Mouse (Mus musculus): ENCODE measurements around the gene Gnai3. TPM values are rescaled to one million over a fixed set of nuclear protein-coding genes. Genes with fewer than 3 reads are reported as not detected.
A peak's percentile ranks its signal among the peaks of the same experiment; 100 is the strongest.

Gnai3 gene
- total and polyA plus RNA-seq, 2 experiments: 19.0 to 89.5 TPM

- H3K27me3 ChIP-seq (ENCODE audit: control insufficient read depth, insufficient read depth, low read length): no peaks in the 10 kb centered on the region
- WGBS: 73% methylated on average over 20 of the region's 20 CpGs
- H3K27ac ChIP-seq (replicated peaks; ENCODE audit: insufficient read depth, low read depth, low read length): no peak overlapping the region
- H3K4me1 ChIP-seq (ENCODE audit: control insufficient read depth, insufficient read depth, low read length): peaks cover 5% of the 10 kb centered on the region
- no peak for TF ChIP-seq CTCF (IDR thresholded peaks at IDR 0.05; ENCODE audit: low read depth, low read length)
- no peak for TF ChIP-seq POLR2A (IDR thresholded peaks at IDR 0.05; ENCODE audit: extremely low read depth, insufficient read depth, low read length)
- no peak overlapping the region for H3K9ac ChIP-seq (ENCODE audit: low read depth, low read length)
- no peak overlapping the region for H3K4me3 ChIP-seq (ENCODE audit: insufficient read depth, low read depth, low read length)
- no peaks in the 10 kb centered on the region for H3K36me3 ChIP-seq (ENCODE audit: control insufficient read depth, insufficient read depth, low read length)
- H3K79me2 ChIP-seq (ENCODE audit: control insufficient read depth, insufficient read depth, low read length): no peaks in the 10 kb centered on the region
- DNase-seq (ENCODE audit: extremely low read depth, low read depth, low spot score): no peak
Measured at GRCm38 (mm10) chr3:108187111-108187795, 41.3 kb upstream of the Gnai3 start.

GRCm38 (mm10) chr3:108186098-108187047 is 40.4 kb upstream of the Gnai3 start, which contains the start of gene Amigo1:
Gene Amigo1 (plus strand): TSS chr3:108186335.
- no peak for TF ChIP-seq POLR2A (IDR thresholded peaks at IDR 0.05; ENCODE audit: extremely low read depth, insufficient read depth, low read length)
- no peak for TF ChIP-seq CTCF (IDR thresholded peaks at IDR 0.05; ENCODE audit: low read depth, low read length)
- Histone ChIP-seq H3K27ac (replicated peaks; ENCODE audit: insufficient read depth, low read depth, low read length) (no peak within 1 kb of the TSS), H3K4me3 (ENCODE audit: insufficient read depth, low read depth, low read length) (peak within 1 kb of the TSS; percentile 84), H3K79me2 (ENCODE audit: control insufficient read depth, insufficient read depth, low read length) (no peaks in the 10 kb centered on the region), H3K36me3 (ENCODE audit: control insufficient read depth, insufficient read depth, low read length) (no peaks in the 10 kb centered on the region), H3K27me3 (ENCODE audit: control insufficient read depth, insufficient read depth, low read length) (no peaks in the 10 kb centered on the region), H3K9ac (ENCODE audit: low read depth, low read length) (peak within 1 kb of the TSS; percentile 96), H3K4me1 (ENCODE audit: control insufficient read depth, insufficient read depth, low read length) (peaks cover 5% of the 10 kb centered on the region)
- DNase-seq (ENCODE audit: extremely low read depth, low read depth, low spot score): no peak
- 3% methylated on average over 95 of the region's 100 CpGs for WGBS

- peaks cover 5% of the 10 kb centered on the region for H3K4me1 ChIP-seq (ENCODE audit: control insufficient read depth, insufficient read depth, low read length)
- TF ChIP-seq POLR2A (IDR thresholded peaks at IDR 0.05; ENCODE audit: extremely low read depth, insufficient read depth, low read length) (no peak), CTCF (IDR thresholded peaks at IDR 0.05; ENCODE audit: low read depth, low read length) (no peak)
- peak overlapping the region; percentile 84 for H3K4me3 ChIP-seq (ENCODE audit: insufficient read depth, low read depth, low read length)
- H3K9ac ChIP-seq (ENCODE audit: low read depth, low read length): peak overlapping the region; percentile 71
- no peak for DNase-seq (ENCODE audit: extremely low read depth, low read depth, low spot score)
- H3K79me2 ChIP-seq (ENCODE audit: control insufficient read depth, insufficient read depth, low read length): no peaks in the 10 kb centered on the region
- H3K27me3 ChIP-seq (ENCODE audit: control insufficient read depth, insufficient read depth, low read length): no peaks in the 10 kb centered on the region
- no peaks in the 10 kb centered on the region for H3K36me3 ChIP-seq (ENCODE audit: control insufficient read depth, insufficient read depth, low read length)
- no peak overlapping the region for H3K27ac ChIP-seq (replicated peaks; ENCODE audit: insufficient read depth, low read depth, low read length)
- 8% methylated on average over 16 of the region's 16 CpGs for WGBS
Measured at GRCm38 (mm10) chr3:108185460-108186097, 39.6 kb upstream of the Gnai3 start.

- Histone ChIP-seq H3K9ac (ENCODE audit: low read depth, low read length) (no peak overlapping the region), H3K36me3 (ENCODE audit: control insufficient read depth, insufficient read depth, low read length) (no peaks in the 10 kb centered on the region), H3K79me2 (ENCODE audit: control insufficient read depth, insufficient read depth, low read length) (no peaks in the 10 kb centered on the region), H3K27me3 (ENCODE audit: control insufficient read depth, insufficient read depth, low read length) (no peaks in the 10 kb centered on the region), H3K4me3 (ENCODE audit: insufficient read depth, low read depth, low read length) (no peak overlapping the region), H3K4me1 (ENCODE audit: control insufficient read depth, insufficient read depth, low read length) (peaks cover 5% of the 10 kb centered on the region), H3K27ac (replicated peaks; ENCODE audit: insufficient read depth, low read depth, low read length) (no peak overlapping the region)
- TF ChIP-seq CTCF (IDR thresholded peaks at IDR 0.05; ENCODE audit: low read depth, low read length) (no peak), POLR2A (IDR thresholded peaks at IDR 0.05; ENCODE audit: extremely low read depth, insufficient read depth, low read length) (no peak)
- DNase-seq (ENCODE audit: extremely low read depth, low read depth, low spot score): no peak
- 89% methylated on average over 3 of the region's 3 CpGs for WGBS
Measured at GRCm38 (mm10) chr3:108184742-108185141, 38.8 kb upstream of the Gnai3 start.

- TF ChIP-seq POLR2A (IDR thresholded peaks at IDR 0.05; ENCODE audit: extremely low read depth, insufficient read depth, low read length): no peak
- no peak for TF ChIP-seq CTCF (IDR thresholded peaks at IDR 0.05; ENCODE audit: low read depth, low read length)
- 62% methylated on average over 2 of the region's 2 CpGs for WGBS
- DNase-seq (ENCODE audit: extremely low read depth, low read depth, low spot score): no peak
Measured at GRCm38 (mm10) chr3:108180514-108180913, 34.6 kb upstream of the Gnai3 start.

More at GRCm38 (mm10) chr3:108180514-108180913, 34.6 kb upstream of the Gnai3 start:
- no peaks in the 10 kb centered on the region for H3K79me2 ChIP-seq (ENCODE audit: control insufficient read depth, insufficient read depth, low read length)
- H3K4me1 ChIP-seq (ENCODE audit: control insufficient read depth, insufficient read depth, low read length): no peaks in the 10 kb centered on the region; the same call in 1 of the 2 replicates
- peaks cover 2% of the 10 kb centered on the region; the same call in 1 of the 2 replicates for H3K27me3 ChIP-seq (ENCODE audit: control insufficient read depth, insufficient read depth, low read length)
- H3K27ac ChIP-seq (replicated peaks; ENCODE audit: insufficient read depth, low read depth, low read length): no peak overlapping the region
- no peak overlapping the region for H3K9ac ChIP-seq (ENCODE audit: low read depth, low read length)
- H3K4me3 ChIP-seq (ENCODE audit: insufficient read depth, low read depth, low read length): no peak overlapping the region
- H3K36me3 ChIP-seq (ENCODE audit: control insufficient read depth, insufficient read depth, low read length): no peaks in the 10 kb centered on the region
